Mouse (Mus musculus): ENCODE results near the gene Grpr.

Grpr gene

GRCm38 (mm10) chrX:163549666-163550065, at the start of gene Grpr:
Grpr (minus strand) TSS chrX:163549677.
- DNase-seq (ENCODE audit: low read depth, low spot score): no peak

GRCm38 (mm10) chrX:163560521-163560920, 11.0 kb upstream of the Grpr start:
- no peak for DNase-seq (ENCODE audit: low read depth, low spot score)

GRCm38 (mm10) chrX:163547042-163547441, 2.4 kb downstream of the Grpr start:
- DNase-seq (ENCODE audit: low read depth, low spot score): no peak

- no peak for DNase-seq (ENCODE audit: low read depth, low spot score)
These were observed 16.6 kb downstream of the Grpr start for GRCm38 (mm10) chrX:163532836-163533235.

GRCm38 (mm10) chrX:163518963-163519541, 30.4 kb downstream of the Grpr start:
- no peak for DNase-seq (ENCODE audit: low read depth, low spot score)

GRCm38 (mm10) chrX:163511766-163512165, 37.7 kb downstream of the Grpr start:
- no peak for DNase-seq (ENCODE audit: low read depth, low spot score)

- no peak for DNase-seq (ENCODE audit: low read depth, low spot score)
These were observed 47.4 kb downstream of the Grpr start for GRCm38 (mm10) chrX:163502088-163502487.
